Mouse (Mus musculus) limb, embryonic 11.5 days (tissue): ENCODE results near the gene Kcnh1. TPM values are rescaled to one million over a fixed set of nuclear protein-coding genes. Genes with fewer than 3 reads are reported as not detected.

Source experiments
- ATAC-seq: fragments of 200-750 bp; cut with Nextera tagmentation; 2 replicates; pipeline ENCODE4 v1.8.0; 2017; ENCODE audit warnings: low read depth; ENCODE audit not compliant: insufficient number of reproducible peaks, low FRiP score, low TSS enrichment
- DNase-seq: peaks from one replicate; pipeline ENCODE4 v3.0.0-alpha.2; 2015; ENCODE audit warnings: low spot score
- H3K27ac ChIP-seq: fragments of 300-500 bp; sonication (generic); replicated peaks from 2 replicates; pipeline ENCODE4 v1.5.1; 2014; ENCODE audit warnings: low read depth, mild to moderate bottlenecking, low read length
- H3K27me3 ChIP-seq: fragments of 300-500 bp; sonication (generic); 2 replicates; pipeline ENCODE4 v1.6.1; 2014; ENCODE audit warnings: mild to moderate bottlenecking, low read length, mixed read lengths; ENCODE audit not compliant: control insufficient read depth, insufficient read depth
- H3K36me3 ChIP-seq: fragments of 300-500 bp; sonication (generic); 2 replicates; pipeline ENCODE4 v1.6.1; 2014; ENCODE audit warnings: mild to moderate bottlenecking, low read length, moderate library complexity, mixed read lengths; ENCODE audit not compliant: control insufficient read depth, insufficient read depth
- H3K4me1 ChIP-seq: fragments of 300-500 bp; sonication (generic); 2 replicates; pipeline ENCODE4 v1.6.1; 2014; ENCODE audit warnings: low read length, mixed read lengths; ENCODE audit not compliant: control insufficient read depth, insufficient read depth
- H3K4me2 ChIP-seq: fragments of 300-500 bp; sonication (generic); 2 replicates; pipeline ENCODE4 v1.6.1; 2014; ENCODE audit warnings: low read depth, mild to moderate bottlenecking, moderate library complexity; ENCODE audit not compliant: severe bottlenecking
- H3K4me3 ChIP-seq: fragments of 300-500 bp; sonication (generic); 2 replicates; pipeline ENCODE4 v1.5.1; 2014; ENCODE audit warnings: low read depth, low read length
- H3K9ac ChIP-seq: fragments of 300-500 bp; sonication (generic); 2 replicates; pipeline ENCODE4 v1.6.1; 2014; ENCODE audit warnings: mild to moderate bottlenecking, low read length
- H3K9me3 ChIP-seq: fragments of 300-500 bp; sonication (generic); 2 replicates; pipeline ENCODE4 v1.6.1; 2016; ENCODE audit warnings: low read length; ENCODE audit not compliant: control insufficient read depth
- WGBS: fragments of 180-500 bp; shearing (Covaris S2); extraction: QIAGEN DNeasy Blood & Tissue Kit; methylation state at CpG from one replicate; pipeline ENCODE4 v1.1.7; 2014; 5-methylcytosine and 5-hydroxymethylcytosine counted together
- polyA plus RNA-seq: library from polyadenylated mRNA; unstranded; fragments of >200 nt; fragmentation: Nextera tagmentation; extraction: Ambion mirVana; gene quantifications from 2 replicates; pipeline ENCODE4 v1.2.1, GENCODE M21; 2014

The Kcnh1 gene
- polyA plus RNA-seq, 1 experiment from 2014 or later = 0.03 TPM

DNA sequence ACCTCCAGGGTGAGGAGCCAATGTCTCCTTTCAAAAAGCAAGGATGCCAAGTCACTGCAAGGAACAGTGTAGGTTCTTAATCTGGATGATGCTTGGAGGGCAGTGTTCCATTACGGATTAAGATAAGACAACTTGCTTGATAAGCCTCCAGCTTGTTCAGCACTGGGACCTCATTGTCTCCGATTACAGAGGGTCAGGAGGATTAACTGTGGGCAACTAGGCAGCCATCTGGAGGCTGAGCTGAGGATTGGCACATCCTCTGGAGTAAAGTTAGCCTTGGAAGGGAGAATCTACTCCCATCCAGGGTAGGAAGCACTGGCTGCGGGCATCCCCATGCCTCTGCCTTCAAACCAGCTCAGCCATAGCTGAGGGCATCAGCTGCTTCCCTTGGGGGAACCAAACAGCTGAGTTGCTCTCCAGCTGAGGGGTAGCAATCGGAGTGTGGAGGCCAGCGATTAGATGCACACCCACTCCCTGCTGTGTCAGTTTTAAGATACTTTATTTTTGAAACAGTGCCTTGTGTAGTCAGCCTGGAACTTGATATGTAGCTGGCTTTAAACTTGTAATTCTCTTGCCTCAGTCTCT, 87.3 kb downstream of the Kcnh1 start:
- Histone ChIP-seq H3K4me3 (no peak overlapping the region), H3K36me3 (no peaks in the 10 kb centered on the region), H3K4me1 (no peaks in the 10 kb centered on the region), H3K27ac (no peak overlapping the region), H3K27me3 (no peaks in the 10 kb centered on the region), H3K9ac (no peak overlapping the region), H3K9me3 (no peaks in the 10 kb centered on the region), H3K4me2 (no peak overlapping the region)
- DNase-seq = no peak
- no peak for ATAC-seq
- 80% methylated on average over 5 of the region's 5 CpGs for whole genome bisulfite sequencing

DNA sequence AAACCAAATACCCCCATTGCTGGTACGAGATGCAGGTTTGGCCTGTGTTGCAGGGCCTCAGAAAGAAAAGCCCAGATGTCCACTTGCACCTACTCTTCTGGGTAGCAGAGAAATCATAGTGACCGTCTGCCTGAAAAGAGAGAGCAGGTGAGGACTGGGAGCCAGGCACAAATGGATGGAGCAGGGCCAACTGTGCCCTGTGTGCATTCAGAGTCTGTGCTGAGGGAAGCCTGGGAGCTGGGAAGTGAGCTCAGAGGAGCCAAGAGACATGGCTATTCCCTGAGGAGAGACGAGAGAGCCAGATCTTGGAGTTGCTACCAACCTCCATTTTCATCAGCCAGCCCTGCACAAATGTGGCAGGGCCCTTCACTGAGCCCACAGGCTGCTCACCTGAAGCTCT, 93.8 kb downstream of the Kcnh1 start:
- no peaks in the 10 kb centered on the region for H3K36me3 ChIP-seq
- H3K4me3 ChIP-seq = no peak overlapping the region
- H3K9ac ChIP-seq = no peak overlapping the region
- 58% methylated on average over 3 of the region's 3 CpGs for WGBS
- H3K4me2 ChIP-seq = no peak overlapping the region
- ATAC-seq (no peak), DNase-seq (no peak)
- no peak overlapping the region for H3K27ac ChIP-seq
- no peaks in the 10 kb centered on the region for H3K9me3 ChIP-seq
- no peaks in the 10 kb centered on the region for H3K27me3 ChIP-seq
- no peaks in the 10 kb centered on the region for H3K4me1 ChIP-seq

DNA sequence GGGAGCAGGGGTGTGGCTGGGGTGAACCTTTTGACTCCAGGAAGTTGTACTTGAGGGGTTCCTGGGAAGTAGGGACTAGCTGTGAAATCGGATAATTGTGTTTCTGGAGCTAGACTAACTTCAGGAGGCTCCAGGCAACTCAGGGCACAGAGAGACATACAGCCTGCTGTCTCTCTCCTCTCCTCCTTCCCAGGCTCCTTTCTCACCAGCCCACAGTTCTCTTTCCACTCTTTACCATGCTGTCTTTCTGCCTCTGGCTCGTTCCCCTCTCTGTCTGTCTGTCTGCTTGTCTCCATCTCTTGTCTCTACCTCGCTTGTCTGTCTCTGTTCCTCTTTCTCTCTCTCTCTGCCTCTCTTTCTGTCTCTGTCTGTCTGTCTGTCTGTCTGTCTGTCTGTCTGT, 94.4 kb downstream of the Kcnh1 start:
- no peaks in the 10 kb centered on the region for H3K9me3 ChIP-seq
- no peak for DNase-seq
- no peak overlapping the region for H3K27ac ChIP-seq
- H3K27me3 ChIP-seq = no peaks in the 10 kb centered on the region
- no peak overlapping the region for H3K9ac ChIP-seq
- 81% methylated on average over 3 of the region's 3 CpGs for WGBS
- no peak overlapping the region for H3K4me2 ChIP-seq
- H3K36me3 ChIP-seq = no peaks in the 10 kb centered on the region
- no peak overlapping the region for H3K4me3 ChIP-seq
- H3K4me1 ChIP-seq = no peaks in the 10 kb centered on the region
- no peak for ATAC-seq

DNA sequence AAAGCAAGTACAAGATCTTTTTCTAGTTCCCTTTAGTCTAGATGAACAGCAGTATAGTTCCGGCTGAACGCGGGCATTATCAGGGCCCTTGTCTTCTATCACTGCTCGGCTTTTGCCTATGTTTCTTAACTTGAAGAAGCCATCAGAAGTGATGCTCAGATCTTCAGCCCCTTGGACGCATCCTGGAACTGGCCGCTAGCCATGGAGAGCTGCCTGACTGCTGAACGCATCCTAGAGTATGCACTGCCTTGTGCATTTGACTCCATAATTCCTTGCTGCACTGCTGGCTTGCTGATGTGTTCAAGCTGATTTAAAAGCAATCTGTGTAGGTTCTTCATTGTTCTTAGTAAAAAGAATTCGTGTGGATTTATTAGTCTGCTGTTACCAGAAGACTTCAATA, 97.9 kb downstream of the Kcnh1 start:
- Histone ChIP-seq H3K4me2 (no peak overlapping the region), H3K4me3 (no peak overlapping the region), H3K4me1 (no peaks in the 10 kb centered on the region), H3K9ac (no peak overlapping the region), H3K27ac (no peak overlapping the region), H3K9me3 (no peaks in the 10 kb centered on the region), H3K27me3 (no peaks in the 10 kb centered on the region), H3K36me3 (no peaks in the 10 kb centered on the region)
- no peak for DNase-seq
- WGBS = 92% methylated on average over 8 of the region's 8 CpGs
- ATAC-seq = no peak

DNA sequence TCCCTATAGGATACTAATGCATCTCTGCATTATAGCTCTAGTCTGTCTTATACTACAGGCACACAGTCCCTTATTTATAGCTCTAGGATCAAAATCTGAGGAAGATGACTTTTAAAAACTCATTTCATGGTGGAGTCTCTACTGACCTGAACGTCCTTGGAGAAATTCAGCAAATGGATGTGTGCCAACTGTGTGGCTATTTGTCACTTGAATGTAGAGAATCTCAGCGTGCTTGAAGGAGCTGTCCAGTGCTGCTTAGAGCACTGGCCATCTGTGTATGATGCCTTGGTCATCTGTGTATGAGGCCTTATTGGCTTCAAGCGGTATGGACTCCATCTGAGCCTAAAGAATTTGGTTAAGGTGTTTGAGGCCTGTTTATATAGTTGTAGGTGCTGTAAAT, 100.7 kb downstream of the Kcnh1 start:
- H3K4me1 ChIP-seq = no peaks in the 10 kb centered on the region
- no peak for ATAC-seq
- 72% methylated on average over 3 of the region's 3 CpGs for WGBS
- H3K36me3 ChIP-seq = no peaks in the 10 kb centered on the region
- H3K27me3 ChIP-seq = no peaks in the 10 kb centered on the region
- no peak overlapping the region for H3K9ac ChIP-seq
- no peaks in the 10 kb centered on the region for H3K9me3 ChIP-seq
- H3K27ac ChIP-seq = no peak overlapping the region
- no peak overlapping the region for H3K4me2 ChIP-seq
- no peak for DNase-seq
- no peak overlapping the region for H3K4me3 ChIP-seq

DNA sequence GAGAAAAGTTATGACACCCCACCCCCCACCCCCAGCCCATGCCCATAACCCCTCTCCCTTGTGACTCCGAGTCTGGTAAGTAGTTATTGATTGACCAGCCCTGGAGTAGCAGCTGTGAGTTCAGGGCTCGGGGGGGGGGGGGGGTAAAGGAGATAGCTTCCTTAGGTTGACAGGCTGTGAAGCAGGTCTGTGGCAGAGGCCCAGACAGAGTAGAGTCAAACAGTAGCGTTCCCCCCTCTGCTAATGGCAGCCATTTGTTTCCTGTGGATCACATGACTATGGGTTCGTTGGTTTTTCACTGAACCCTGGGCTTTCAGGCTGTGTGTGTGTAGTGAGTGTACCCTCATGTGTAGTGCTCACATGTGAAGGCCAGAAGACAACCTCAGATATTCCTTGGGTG, 102.8 kb downstream of the Kcnh1 start:
- H3K27ac ChIP-seq = no peak overlapping the region

DNA sequence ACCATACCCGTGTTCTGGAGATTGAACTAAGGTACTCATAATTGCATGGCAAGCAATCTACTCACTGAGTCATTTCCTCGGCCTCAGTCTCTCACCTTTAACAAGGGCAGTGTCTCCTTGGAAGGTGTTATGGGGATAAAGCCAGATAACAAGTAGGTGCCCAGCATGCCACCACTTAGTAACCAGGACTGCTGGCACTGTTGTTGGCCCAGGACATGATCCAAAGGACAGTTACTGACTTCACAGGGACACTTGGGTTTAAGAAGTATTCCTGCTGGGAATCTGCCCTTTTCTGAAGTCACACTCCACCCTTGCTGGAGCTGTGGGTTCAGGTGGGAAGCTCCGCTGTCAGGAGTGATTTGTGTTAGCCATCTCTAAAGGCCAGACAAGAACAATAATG, 103.3 kb downstream of the Kcnh1 start:
- Histone ChIP-seq H3K27me3 (no peaks in the 10 kb centered on the region), H3K4me2 (no peak overlapping the region), H3K4me3 (no peak overlapping the region), H3K9me3 (no peaks in the 10 kb centered on the region), H3K27ac (no peak overlapping the region), H3K4me1 (no peaks in the 10 kb centered on the region), H3K9ac (no peak overlapping the region), H3K36me3 (no peaks in the 10 kb centered on the region)
- 85% methylated on average over 3 of the region's 3 CpGs for WGBS
- ATAC-seq (no peak), DNase-seq (no peak)

More for the DNA sequence above, 102.8 kb downstream of the Kcnh1 start:
- Histone ChIP-seq H3K27me3 (no peaks in the 10 kb centered on the region), H3K4me3 (no peak overlapping the region), H3K36me3 (no peaks in the 10 kb centered on the region), H3K9ac (no peak overlapping the region), H3K9me3 (no peaks in the 10 kb centered on the region), H3K4me1 (no peaks in the 10 kb centered on the region), H3K4me2 (no peak overlapping the region)
- WGBS = 52% methylated on average over 4 of the region's 4 CpGs
- ATAC-seq = no peak
- DNase-seq = no peak

DNA sequence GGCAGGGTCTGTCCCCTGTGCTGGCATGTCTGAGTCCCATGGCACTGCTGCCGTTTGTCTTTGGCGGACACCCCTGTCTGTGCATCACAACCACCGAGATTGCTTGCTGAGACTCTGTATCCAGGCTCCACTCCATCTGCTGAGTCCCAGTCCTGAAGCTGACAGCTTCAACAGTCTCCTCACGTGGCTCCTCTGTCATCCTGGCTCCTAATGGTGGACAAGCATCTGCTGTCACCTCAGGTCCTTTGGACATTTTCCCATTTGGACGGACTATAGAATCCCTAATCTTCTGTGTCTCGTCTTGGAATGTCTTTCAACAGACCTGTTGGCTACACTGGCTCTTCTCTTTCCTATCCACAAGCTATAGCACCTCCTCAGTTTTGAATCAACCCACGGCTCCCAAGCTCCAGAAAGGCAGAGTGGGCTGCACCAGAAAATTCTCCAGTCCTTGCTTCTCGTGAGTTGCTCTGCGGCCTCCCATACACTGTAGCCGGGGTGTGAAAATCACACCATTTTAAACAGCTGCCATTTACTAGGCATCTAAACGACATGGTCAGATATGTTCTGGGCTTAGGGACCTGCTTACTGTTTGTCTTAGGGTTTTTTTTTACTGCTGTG, 104.8 kb downstream of the Kcnh1 start:
- Histone ChIP-seq H3K9me3 (no peaks in the 10 kb centered on the region), H3K9ac (no peak overlapping the region), H3K4me1 (no peaks in the 10 kb centered on the region), H3K4me2 (no peak overlapping the region), H3K27me3 (no peaks in the 10 kb centered on the region), H3K4me3 (no peak overlapping the region), H3K36me3 (no peaks in the 10 kb centered on the region), H3K27ac (no peak overlapping the region)
- ATAC-seq (no peak), DNase-seq (no peak)
- WGBS = 71% methylated on average over 11 of the region's 11 CpGs

DNA sequence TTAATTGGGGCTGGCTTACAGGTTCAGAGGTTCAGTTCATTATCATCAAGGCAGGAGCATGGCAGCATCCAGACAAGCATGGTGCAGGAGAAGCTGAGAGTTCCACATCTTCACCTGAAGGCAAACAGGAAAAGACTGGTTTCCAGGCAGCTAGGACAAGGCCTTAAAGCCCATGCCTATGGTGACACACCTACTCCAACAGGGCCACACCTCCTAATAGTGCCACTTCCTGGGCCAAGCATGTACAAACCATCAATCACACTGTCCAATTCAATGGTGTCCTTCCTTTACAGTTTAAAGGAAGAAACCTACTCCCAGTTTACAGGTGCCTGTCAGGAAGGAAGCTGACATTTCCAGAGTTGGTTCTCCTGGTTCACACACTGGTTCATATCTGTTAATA, 105.3 kb downstream of the Kcnh1 start:
- DNase-seq = no peak
- Histone ChIP-seq H3K36me3 (no peaks in the 10 kb centered on the region), H3K27me3 (no peaks in the 10 kb centered on the region), H3K4me2 (no peak overlapping the region), H3K27ac (no peak overlapping the region), H3K9me3 (no peaks in the 10 kb centered on the region), H3K4me1 (no peaks in the 10 kb centered on the region), H3K4me3 (no peak overlapping the region), H3K9ac (no peak overlapping the region)
- no peak for ATAC-seq
